Mouse (Mus musculus): ENCODE results near the gene Chid1. TPM values are rescaled to one million over a fixed set of nuclear protein-coding genes. Genes with fewer than 3 reads are reported as not detected.

Gene Chid1
- polyA plus RNA-seq, 1 experiment = 51.3 TPM

GRCm38 (mm10) chr7:141457986-141458660 lies 81.5 kb downstream of the Chid1 start:
- no peaks in the 10 kb centered on the region for H3K36me3 ChIP-seq (ENCODE audit: control insufficient read depth, insufficient read depth)
- no peak overlapping the region for H3K4me2 ChIP-seq (ENCODE audit: low read depth)
- H3K27me3 ChIP-seq (ENCODE audit: control insufficient read depth, insufficient read depth, insufficient read length) = no peaks in the 10 kb centered on the region
- H3K79me2 ChIP-seq (ENCODE audit: control insufficient read depth, insufficient read depth) = no peaks in the 10 kb centered on the region
- no peak overlapping the region for H3ac ChIP-seq (ENCODE audit: control insufficient read depth, insufficient read length)
- no peak for TF ChIP-seq E2F4 (IDR thresholded peaks at IDR 0.05; ENCODE audit: insufficient read depth)
- no peak for TF ChIP-seq MYOG (IDR thresholded peaks at IDR 0.05; ENCODE audit: control insufficient read depth in 1 of 3, insufficient read depth in 1 of 3, insufficient read length in 2 of 3, low read depth in 2 of 3)
- TF ChIP-seq POLR2A (IDR thresholded peaks at IDR 0.05; ENCODE audit: insufficient read length, low read depth) = no peak
- no peak overlapping the region for H3K4me3 ChIP-seq

- Histone ChIP-seq H3ac (ENCODE audit: control insufficient read depth, insufficient read length) (no peak overlapping the region), H3K4me3 (no peak overlapping the region), H3K79me2 (ENCODE audit: control insufficient read depth, insufficient read depth) (no peaks in the 10 kb centered on the region), H3K36me3 (ENCODE audit: control insufficient read depth, insufficient read depth) (no peaks in the 10 kb centered on the region), H3K4me2 (ENCODE audit: low read depth) (no peak overlapping the region), H3K27me3 (ENCODE audit: control insufficient read depth, insufficient read depth, insufficient read length) (no peaks in the 10 kb centered on the region)
- TF ChIP-seq MYOD1 (IDR thresholded peaks at IDR 0.05; ENCODE audit: control insufficient read depth in 1 of 3, insufficient read length in 2 of 3, low read depth in 2 of 3) (no peak), MYOG (IDR thresholded peaks at IDR 0.05; ENCODE audit: control insufficient read depth in 1 of 3, insufficient read depth in 1 of 3, insufficient read length in 2 of 3, low read depth in 2 of 3) (peak in 1 of 3 experiments; percentile 1)
Measured at GRCm38 (mm10) chr7:141457236-141457635, 82.4 kb downstream of the Chid1 start.

- H3K79me2 ChIP-seq (ENCODE audit: control insufficient read depth, insufficient read depth) = no peaks in the 10 kb centered on the region
- H3ac ChIP-seq (ENCODE audit: control insufficient read depth, insufficient read length) = no peak overlapping the region
- peak overlapping the region; percentile 71 for H3K4me2 ChIP-seq (ENCODE audit: low read depth)
- H3K27me3 ChIP-seq (ENCODE audit: control insufficient read depth, insufficient read depth, insufficient read length) = no peaks in the 10 kb centered on the region
- TF ChIP-seq MYOG (IDR thresholded peaks at IDR 0.05; ENCODE audit: control insufficient read depth in 1 of 3, insufficient read depth in 1 of 3, insufficient read length in 2 of 3, low read depth in 2 of 3) = peak in 1 of 3 experiments; percentile 29
- TF ChIP-seq POLR2A (IDR thresholded peaks at IDR 0.05; ENCODE audit: insufficient read length, low read depth) = no peak
- TF ChIP-seq POLR2AphosphoS2 (IDR thresholded peaks at IDR 0.05; ENCODE audit: insufficient read length, low read depth) = no peak
- TF ChIP-seq USF1 (IDR thresholded peaks at IDR 0.05; ENCODE audit: low read depth) = peak; percentile 75
- peak; percentile 77 for TF ChIP-seq SRF (IDR thresholded peaks at IDR 0.05; ENCODE audit: control insufficient read depth, insufficient read length, low read depth)
- peak in 1 of 3 experiments; percentile 61 for TF ChIP-seq MYOD1 (IDR thresholded peaks at IDR 0.05; ENCODE audit: control insufficient read depth in 1 of 3, insufficient read length in 2 of 3, low read depth in 2 of 3)
- no peak for TF ChIP-seq REST (IDR thresholded peaks at IDR 0.05; ENCODE audit: insufficient read depth, insufficient read length)
- peaks cover 2% of the 10 kb centered on the region for H3K36me3 ChIP-seq (ENCODE audit: control insufficient read depth, insufficient read depth)
- peak overlapping the region; percentile 67 for H3K4me3 ChIP-seq
Measured at GRCm38 (mm10) chr7:141456739-141457138, 82.9 kb downstream of the Chid1 start.

GRCm38 (mm10) chr7:141455610-141456314 lies 83.9 kb downstream of the Chid1 start:
- H3K36me3 ChIP-seq (ENCODE audit: control insufficient read depth, insufficient read depth) = peaks cover 9% of the 10 kb centered on the region
- TF ChIP-seq REST (IDR thresholded peaks at IDR 0.05; ENCODE audit: insufficient read depth, insufficient read length) (no peak), MYOG (IDR thresholded peaks at IDR 0.05; ENCODE audit: control insufficient read depth in 1 of 3, insufficient read depth in 1 of 3, insufficient read length in 2 of 3, low read depth in 2 of 3) (peak in 1 of 3 experiments; percentile 5), POLR2A (IDR thresholded peaks at IDR 0.05; ENCODE audit: insufficient read length, low read depth) (peak; percentile 43), POLR2AphosphoS2 (IDR thresholded peaks at IDR 0.05; ENCODE audit: insufficient read length, low read depth) (no peak), MYOD1 (IDR thresholded peaks at IDR 0.05; ENCODE audit: control insufficient read depth in 1 of 3, insufficient read length in 2 of 3, low read depth in 2 of 3) (peak in 1 of 3 experiments; percentile 49), MAX (IDR thresholded peaks at IDR 0.05; ENCODE audit: low read depth) (no peak)
- H3K27me3 ChIP-seq (ENCODE audit: control insufficient read depth, insufficient read depth, insufficient read length) = no peaks in the 10 kb centered on the region
- peak overlapping the region; percentile 71 for H3K4me2 ChIP-seq (ENCODE audit: low read depth)
- H3ac ChIP-seq (ENCODE audit: control insufficient read depth, insufficient read length) = peak overlapping the region; percentile 27
- H3K79me2 ChIP-seq (ENCODE audit: control insufficient read depth, insufficient read depth) = no peaks in the 10 kb centered on the region
- H3K4me3 ChIP-seq = peak overlapping the region; percentile 67

- TF ChIP-seq POLR2AphosphoS2 (IDR thresholded peaks at IDR 0.05; ENCODE audit: insufficient read length, low read depth) = peak; percentile 82
- TF ChIP-seq REST (IDR thresholded peaks at IDR 0.05; ENCODE audit: insufficient read depth, insufficient read length) = no peak
- TF ChIP-seq SRF (IDR thresholded peaks at IDR 0.05; ENCODE audit: control insufficient read depth, insufficient read length, low read depth) = no peak
- no peak for TF ChIP-seq E2F4 (IDR thresholded peaks at IDR 0.05; ENCODE audit: insufficient read depth)
- no peak for TF ChIP-seq TCF12 (IDR thresholded peaks at IDR 0.05; ENCODE audit: insufficient read depth, poor library complexity, severe bottlenecking)
- TF ChIP-seq USF1 (IDR thresholded peaks at IDR 0.05; ENCODE audit: low read depth) = no peak
- peak in 2 of 3 experiments; percentile 3 to 5 for TF ChIP-seq MYOD1 (IDR thresholded peaks at IDR 0.05; ENCODE audit: control insufficient read depth in 1 of 3, insufficient read length in 2 of 3, low read depth in 2 of 3)
- no peak for TF ChIP-seq TCF3 (IDR thresholded peaks at IDR 0.05; ENCODE audit: insufficient read length, low read depth)
- peak in 1 of 3 experiments; percentile 12 for TF ChIP-seq MYOG (IDR thresholded peaks at IDR 0.05; ENCODE audit: control insufficient read depth in 1 of 3, insufficient read depth in 1 of 3, insufficient read length in 2 of 3, low read depth in 2 of 3)
- TF ChIP-seq MAX (IDR thresholded peaks at IDR 0.05; ENCODE audit: low read depth) = no peak
- TF ChIP-seq POLR2A (IDR thresholded peaks at IDR 0.05; ENCODE audit: insufficient read length, low read depth) = peak; percentile 74
- TF ChIP-seq CEBPB (IDR thresholded peaks at IDR 0.05; ENCODE audit: insufficient read depth, poor library complexity, severe bottlenecking) = no peak
- Histone ChIP-seq H3K4me2 (ENCODE audit: low read depth) (peak within 1 kb of the TSS; percentile 71), H3K4me3 (peak within 1 kb of the TSS; percentile 67)
Measured at GRCm38 (mm10) chr7:141454967-141455551, 84.6 kb downstream of the Chid1 start, which contains the start of gene Pnpla2. Gene Pnpla2 (plus strand): TSS chr7:141455198.

More at GRCm38 (mm10) chr7:141454967-141455551, 84.6 kb downstream of the Chid1 start, which contains the start of gene Pnpla2:
- H3K36me3 ChIP-seq (ENCODE audit: control insufficient read depth, insufficient read depth) = peaks cover 9% of the 10 kb centered on the region
- peak within 1 kb of the TSS; percentile 27 for H3ac ChIP-seq (ENCODE audit: control insufficient read depth, insufficient read length)
- no peaks in the 10 kb centered on the region for H3K79me2 ChIP-seq (ENCODE audit: control insufficient read depth, insufficient read depth)
- no peaks in the 10 kb centered on the region for H3K27me3 ChIP-seq (ENCODE audit: control insufficient read depth, insufficient read depth, insufficient read length)

Data from myocyte (in vitro differentiated cells).